ENCODE assay signal across 15 mouse cellular contexts in genomic region chr2:30846723-30847122, GRCm38 (mm10). TPM values are rescaled to one million over a fixed set of nuclear protein-coding genes. Genes with fewer than 3 reads are reported as not detected.
DNase-seq lines count a peak whose midpoint lies in the region; ATAC-seq and TF ChIP-seq lines count a peak whose summit lies in the region.
"Had no signal": no experiment of that assay in that cellular context is flagged by ENCODE, and none has a peak within 500 bp of the region (broad histone marks: within the 10 kb centered on the region; RNA-seq: fewer than 3 reads in every experiment).

No protein-coding gene starts in this region.

- intact Hi-C loops in gastrocnemius, adult 2 months (cut with DNase I) = no loop called here

- no peaks in the 10 kb centered on the region for H3K36me3 ChIP-seq in kidney, embryonic 14.5 days (ENCODE audit: control insufficient read depth, insufficient read depth, low read length)
- H3K36me3 ChIP-seq in C2C12 (ENCODE audit: control insufficient read depth, insufficient read depth) = peaks cover 12% of the 10 kb centered on the region
- H3K36me3 ChIP-seq in liver, embryonic 12.5 days = no peaks in the 10 kb centered on the region
- H3K36me3 ChIP-seq: neural tube, embryonic 13.5 days had no signal

- peak overlapping the region; percentile 75 for H3K4me3 ChIP-seq in gastrocnemius, adult 2 months
- no peak overlapping the region for H3K4me3 ChIP-seq in kidney, embryonic 14.5 days (ENCODE audit: low read length)
- H3K4me3 ChIP-seq in C2C12 (ENCODE audit: insufficient read depth, poor library complexity, severe bottlenecking) = peak overlapping the region; percentile 67
- peak overlapping the region; percentile 74 for H3K4me3 ChIP-seq in embryonic fibroblast, embryonic 13.5 days (ENCODE audit: insufficient read depth, low read length)
- H3K4me3 ChIP-seq in liver, embryonic 12.5 days = no peak overlapping the region

- no peaks in the 10 kb centered on the region for H3K9me3 ChIP-seq in kidney, embryonic 14.5 days (ENCODE audit: control insufficient read depth, low read length)
- H3K9me3 ChIP-seq in liver, embryonic 12.5 days (replicated peaks) = no peaks in the 10 kb centered on the region
- H3K9me3 ChIP-seq: neural tube, embryonic 13.5 days had no signal

- TF ChIP-seq CTCF in gastrocnemius, adult 2 months (IDR thresholded peaks at IDR 0.05) = no peak
- TF ChIP-seq CTCF in C2C12 (IDR thresholded peaks at IDR 0.05; ENCODE audit: control insufficient read depth, insufficient read depth, insufficient read length) = no peak
- TF ChIP-seq CTCF in embryonic fibroblast, embryonic 13.5 days (IDR thresholded peaks at IDR 0.05; ENCODE audit: borderline replicate concordance, insufficient read depth, low read length) = no peak

- ATAC-seq in kidney, embryonic 14.5 days (ENCODE audit: low FRiP score, low TSS enrichment) = no peak
- ATAC-seq in liver, embryonic 12.5 days = no peak; the same call in 1 of the 2 replicates

- H3K4me2 ChIP-seq in kidney, embryonic 14.5 days (replicated peaks; ENCODE audit: low read depth, low read length) = no peak overlapping the region
- H3K4me2 ChIP-seq in liver, embryonic 12.5 days = no peak overlapping the region

- no peaks in the 10 kb centered on the region for H3K27me3 ChIP-seq in kidney, embryonic 14.5 days (ENCODE audit: control insufficient read depth, insufficient read depth, low read length)
- H3K27me3 ChIP-seq in C2C12 (ENCODE audit: control insufficient read depth, insufficient read depth, insufficient read length) = no peaks in the 10 kb centered on the region
- H3K27me3 ChIP-seq in liver, embryonic 12.5 days (replicated peaks) = peaks cover 93% of the 10 kb centered on the region

- peaks cover 31% of the 10 kb centered on the region for H3K79me3 ChIP-seq in C2C12 (ENCODE audit: low read depth)

- peaks cover 18% of the 10 kb centered on the region; the same call in 1 of the 2 replicates for H3K4me1 ChIP-seq in kidney, embryonic 14.5 days (ENCODE audit: control insufficient read depth, insufficient read depth, low read length)
- H3K4me1 ChIP-seq in embryonic fibroblast, embryonic 13.5 days (ENCODE audit: control insufficient read depth, insufficient read depth, low read length) = peaks cover 13% of the 10 kb centered on the region; the same call in 1 of the 2 replicates
- peaks cover 9% of the 10 kb centered on the region for H3K4me1 ChIP-seq in liver, embryonic 12.5 days

- WGBS in kidney, embryonic 14.5 days = 15% methylated on average over 6 of the region's 6 CpGs
- 36% methylated on average over 6 of the region's 6 CpGs for WGBS in liver, embryonic 12.5 days (ENCODE audit: insufficient replicate concordance)

- H3K27ac ChIP-seq in gastrocnemius, adult 2 months = no peak overlapping the region
- no peak overlapping the region for H3K27ac ChIP-seq in kidney, embryonic 14.5 days (ENCODE audit: low read depth, low read length)
- H3K27ac ChIP-seq in embryonic fibroblast, embryonic 13.5 days (ENCODE audit: insufficient read depth, low read length) = peak overlapping the region; percentile 91
- H3K27ac ChIP-seq in liver, embryonic 12.5 days = no peak overlapping the region
- H3K27ac ChIP-seq: neural tube, embryonic 13.5 days had no signal

- 0 out of 2 replicates have a peak overlapping the region, but pooled peaks have one; percentile 8 for H3K9ac ChIP-seq in kidney, embryonic 14.5 days (ENCODE audit: low read depth, low read length)
- no peak overlapping the region for H3K9ac ChIP-seq in liver, embryonic 12.5 days
- H3K9ac ChIP-seq: neural tube, embryonic 13.5 days had no signal

- DNase-seq in gastrocnemius, adult 2 months = no peak
- no peak for DNase-seq in gastrocnemius, postnatal 4 days (ENCODE audit: low spot score in 2 of 2)
- no peak for DNase-seq in kidney, adult 18-20 months
- no peak for DNase-seq in layer of hippocampus, adult 8-10 months (ENCODE audit: low spot score in 2 of 2)
- DNase-seq: cerebellum, adult 8-10 months; kidney, postnatal 10 days; layer of hippocampus, postnatal 36 days; midbrain, embryonic 14.5 days; thymus, postnatal 25 days had no signal

- no peak; the same call in 1 of the 2 replicates for TF ChIP-seq POLR2A in embryonic fibroblast, embryonic 13.5 days (IDR thresholded peaks at IDR 0.05; ENCODE audit: low read depth, low read length)

- H3K79me2 ChIP-seq in C2C12 (ENCODE audit: control insufficient read depth, insufficient read depth) = peaks cover 56% of the 10 kb centered on the region

- peak overlapping the region; percentile 71 for H3ac ChIP-seq in C2C12 (ENCODE audit: control insufficient read depth, insufficient read length, low read depth)

TF ChIP-seq in C2C12, 6 proteins besides CTCF, POLR2A, EP300 and RAD21:
- no peak for TF ChIP-seq CEBPB (IDR thresholded peaks at IDR 0.05; ENCODE audit: low read depth)
- no peak for TF ChIP-seq FOSL1 (IDR thresholded peaks at IDR 0.05; ENCODE audit: insufficient read depth, low read length, poor library complexity, severe bottlenecking)
- peak; percentile 57 for TF ChIP-seq MYOD1 (IDR thresholded peaks at IDR 0.05; ENCODE audit: control insufficient read depth, insufficient read length, low read depth)
- TF ChIP-seq USF1 (IDR thresholded peaks at IDR 0.05; ENCODE audit: low read depth) = no peak

RNA-seq across cellular contexts. Expression of gene Prrx2, which starts 12.0 kb away (rescaled TPM):
- total RNA-seq in gastrocnemius, adult 2 months (2021) = 1 to 10 TPM; 1.2 to 4.2 TPM
- 10 to 100 TPM; 12.3 to 13.3 TPM for total RNA-seq in gastrocnemius, postnatal 4 days (2021)
- 15.3 and 20.1 TPM in 2 replicates for polyA plus RNA-seq in kidney, embryonic 14.5 days (2014; fragmentation: Nextera tagmentation; extraction: Ambion mirVana)
- 191 TPM for polyA plus RNA-seq in C2C12 (2012; fragmentation: generic; extraction: Trizol)
- 130 and 154 TPM in 2 replicates for polyA plus RNA-seq in embryonic fibroblast, embryonic 13.5 days (2011; ENCODE audit: insufficient read length, low read depth, missing spikeins)
- 1 to 10 TPM in 3 of 4 experiments, under 1 TPM in 1; 0.94 to 3.9 (median 1.9) TPM for total RNA-seq in layer of hippocampus, adult 8-10 months (2022)
- polyA plus RNA-seq in liver, embryonic 12.5 days (2016; fragmentation: Nextera tagmentation; extraction: Ambion mirVana) = 2.5 and 4.1 TPM in 2 replicates
- total RNA-seq: hematopoietic stem cell, adult 5-6 weeks had no signal

RNA-seq across cellular contexts. Expression of gene Asb6, which starts 16.6 kb away (rescaled TPM):
- total RNA-seq in gastrocnemius, adult 2 months (2021) = 1 to 10 TPM; 7.0 TPM
- total RNA-seq in gastrocnemius, postnatal 4 days (2021) = 10 to 100 TPM; 13.4 to 18.9 TPM
- polyA plus RNA-seq in kidney, embryonic 14.5 days (2014; fragmentation: Nextera tagmentation; extraction: Ambion mirVana) = 29.7 and 33.3 TPM in 2 replicates
- 69.2 TPM for polyA plus RNA-seq in C2C12 (2012; fragmentation: generic; extraction: Trizol)
- polyA plus RNA-seq in embryonic fibroblast, embryonic 13.5 days (2011; ENCODE audit: insufficient read length, low read depth, missing spikeins) = 20.2 and 26.0 TPM in 2 replicates
- 10 to 100 TPM; 35.2 to 39.2 (median 37.5) TPM for total RNA-seq in layer of hippocampus, adult 8-10 months (2022)
- 41.0 and 41.7 TPM in 2 replicates for polyA plus RNA-seq in liver, embryonic 12.5 days (2016; fragmentation: Nextera tagmentation; extraction: Ambion mirVana)

RNA-seq across cellular contexts. Expression of gene Ntmt1, which starts 39.1 kb away (rescaled TPM):
- total RNA-seq in gastrocnemius, adult 2 months (2021) = 10 to 100 TPM; 14.3 to 15.6 TPM
- total RNA-seq in gastrocnemius, postnatal 4 days (2021) = 10 to 100 TPM; 29.2 to 32.8 TPM
- 95.6 and 101 TPM in 2 replicates for polyA plus RNA-seq in kidney, embryonic 14.5 days (2014; fragmentation: Nextera tagmentation; extraction: Ambion mirVana)
- polyA plus RNA-seq in C2C12 (2012; fragmentation: generic; extraction: Trizol) = 64.7 TPM
- polyA plus RNA-seq in embryonic fibroblast, embryonic 13.5 days (2011; ENCODE audit: insufficient read length, low read depth, missing spikeins) = 25.6 and 30.3 TPM in 2 replicates
- total RNA-seq in layer of hippocampus, adult 8-10 months (2022) = 10 to 100 TPM; 29.6 to 33.4 (median 32.3) TPM
- 45.4 and 48.6 TPM in 2 replicates for polyA plus RNA-seq in liver, embryonic 12.5 days (2016; fragmentation: Nextera tagmentation; extraction: Ambion mirVana)

RNA-seq across cellular contexts. Expression of gene 1700001O22Rik, which starts 43.3 kb away (rescaled TPM):
- 10 to 100 TPM in 1 of 2 experiments, under 1 TPM in 1; 0.33 to 22.0 TPM for total RNA-seq in gastrocnemius, adult 2 months (2021)
- total RNA-seq in gastrocnemius, postnatal 4 days (2021) = under 1 TPM; 0.69 to 0.88 TPM
- polyA plus RNA-seq in kidney, embryonic 14.5 days (2014; fragmentation: Nextera tagmentation; extraction: Ambion mirVana) = 3.8 and 4.2 TPM in 2 replicates
- polyA plus RNA-seq in C2C12 (2012; fragmentation: generic; extraction: Trizol) = 0.18 TPM
- not detected in 2 replicates for polyA plus RNA-seq in embryonic fibroblast, embryonic 13.5 days (2011; ENCODE audit: insufficient read length, low read depth, missing spikeins)
- total RNA-seq in layer of hippocampus, adult 8-10 months (2022) = 10 to 100 TPM in 1 of 4 experiments, 1 to 10 TPM in 3; 6.1 to 12.4 (median 7.1) TPM
- polyA plus RNA-seq in liver, embryonic 12.5 days (2016; fragmentation: Nextera tagmentation; extraction: Ambion mirVana) = 0.18 and 0.19 TPM in 2 replicates

Comparison
In these comparisons a context has a peak if more than half of its experiments do, and no peak if none do; other contexts are left out.
1. H3K4me3 ChIP-seq: peak in gastrocnemius, adult 2 months (single experiment), C2C12 (single experiment) and embryonic fibroblast, embryonic 13.5 days (single experiment); none in kidney, embryonic 14.5 days (single experiment) and liver, embryonic 12.5 days (single experiment).